Mouse (Mus musculus) layer of hippocampus, adult 9-10 months (tissue): Measurements from ENCODE around the gene Tecpr1.

Experiments
- DNase-seq: peaks from one replicate; pipeline ENCODE4 v3.0.0; 2022; ENCODE audit warnings: low spot score

Tecpr1 gene

GRCm38 (mm10) chr5:144165756-144166155 lies 57.7 kb downstream of the Tecpr1 start:
- DNase-seq = no peak

GRCm38 (mm10) chr5:144162813-144163517 lies 60.5 kb downstream of the Tecpr1 start:
- DNase-seq = no peak

- DNase-seq = no peak
Observed at GRCm38 (mm10) chr5:144162080-144162812, 61.2 kb downstream of the Tecpr1 start.

GRCm38 (mm10) chr5:144159137-144159536 lies 64.3 kb downstream of the Tecpr1 start:
- DNase-seq = no peak

- no peak for DNase-seq
Observed at GRCm38 (mm10) chr5:144158604-144159003, 64.8 kb downstream of the Tecpr1 start.

- DNase-seq = peak; percentile 69
Observed at GRCm38 (mm10) chr5:144154528-144154927, 68.9 kb downstream of the Tecpr1 start.

GRCm38 (mm10) chr5:144151270-144151669 lies 72.1 kb downstream of the Tecpr1 start:
- DNase-seq = no peak

GRCm38 (mm10) chr5:144149530-144149929 lies 73.9 kb downstream of the Tecpr1 start:
- no peak for DNase-seq

GRCm38 (mm10) chr5:144146898-144147297 lies 76.5 kb downstream of the Tecpr1 start:
- DNase-seq = no peak
